Mouse (Mus musculus): Measurements from ENCODE around the gene Npl.

DNA sequence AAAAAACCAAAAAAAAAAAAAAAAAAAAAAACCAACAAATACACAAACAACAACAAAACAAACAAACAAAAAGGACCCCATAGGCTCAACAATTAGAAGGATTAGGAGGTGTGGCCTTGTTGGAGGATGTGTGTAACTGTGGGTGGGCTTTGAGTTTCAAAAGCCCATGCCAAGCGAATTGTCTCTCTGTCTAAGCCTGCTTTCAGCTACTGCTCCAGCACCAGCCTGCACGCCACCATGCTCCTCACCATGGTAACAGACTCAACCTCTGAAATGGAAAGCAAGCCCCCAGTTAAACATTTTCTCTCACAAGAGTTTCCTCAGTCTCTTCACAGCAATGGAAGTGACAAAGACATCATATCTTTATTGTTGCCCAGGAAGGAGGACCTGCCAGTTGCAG lies 43.8 kb upstream of the Npl start:
- TF ChIP-seq CTCF (IDR thresholded peaks at IDR 0.05; ENCODE audit: extremely low read depth, insufficient read length, insufficient replicate concordance, low read depth, low read length) (no peak), POLR2A (IDR thresholded peaks at IDR 0.05; ENCODE audit: low read depth, low read length) (no peak)

Data from small intestine, adult 2 months (tissue).